Mouse (Mus musculus) lung, postnatal 14 days (tissue): Measurements from ENCODE around the gene Ckap5.
"Not testable (repeated sequence)": the region's sequence is repeated elsewhere in the genome, so short reads cannot be mapped to it uniquely, and the experiment has no call there.

Experiments
- DNase-seq: peaks from one replicate; pipeline ENCODE4 v3.0.0; 2021

Ckap5 gene

GRCm38 (mm10) chr2:91526294-91527146, at the start of gene Ckap5:
TSS of gene Ckap5 (plus strand) at chr2:91526762.
- peak; percentile 89 for DNase-seq

DNA sequence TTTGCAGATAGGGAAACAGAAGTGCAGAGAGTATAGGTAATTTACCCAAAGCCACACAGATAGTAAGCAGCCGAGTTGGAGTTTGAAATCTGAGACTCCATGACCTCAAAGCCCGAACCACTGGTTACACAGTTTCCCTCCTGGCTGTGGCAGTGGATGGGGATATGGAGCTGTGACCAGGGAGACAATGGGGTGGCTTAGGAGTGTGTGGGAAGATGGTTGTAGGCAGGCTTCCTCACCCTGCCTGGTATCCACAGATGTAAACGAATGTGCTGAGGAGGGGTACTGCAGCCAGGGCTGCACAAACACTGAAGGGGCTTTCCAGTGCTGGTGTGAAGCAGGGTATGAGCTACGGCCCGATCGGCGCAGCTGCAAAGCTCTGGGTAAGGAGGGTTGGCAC, 49.7 kb upstream of the Ckap5 start:
- DNase-seq = no peak

- no peak for DNase-seq
Observed at GRCm38 (mm10) chr2:91480399-91480801, 46.2 kb upstream of the Ckap5 start.

- peak; percentile 62 for DNase-seq
Observed at GRCm38 (mm10) chr2:91480805-91481514, 45.6 kb upstream of the Ckap5 start.

- no peak for DNase-seq
Observed at GRCm38 (mm10) chr2:91484698-91485097, 41.9 kb upstream of the Ckap5 start.

DNA sequence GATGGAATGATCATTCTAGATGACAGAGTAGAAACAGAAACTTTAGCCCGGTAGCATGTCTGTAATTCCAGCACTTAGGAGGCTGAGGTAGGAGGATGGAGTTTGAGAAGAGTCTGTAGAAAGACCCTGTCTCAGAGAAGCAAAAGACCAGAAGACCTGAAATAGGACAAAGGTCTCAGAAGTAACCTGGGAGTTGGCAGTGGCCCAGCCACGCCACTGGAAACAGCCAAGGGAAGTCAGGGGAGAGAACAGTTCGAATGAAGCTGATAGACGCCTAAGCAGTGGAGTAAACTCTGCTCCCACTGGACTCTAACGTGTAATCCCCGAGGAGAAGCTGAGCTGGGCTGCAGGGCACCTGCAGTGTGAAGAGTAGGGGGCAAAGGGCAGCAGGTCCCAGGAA, 41.3 kb upstream of the Ckap5 start:
- DNase-seq = no peak

DNA sequence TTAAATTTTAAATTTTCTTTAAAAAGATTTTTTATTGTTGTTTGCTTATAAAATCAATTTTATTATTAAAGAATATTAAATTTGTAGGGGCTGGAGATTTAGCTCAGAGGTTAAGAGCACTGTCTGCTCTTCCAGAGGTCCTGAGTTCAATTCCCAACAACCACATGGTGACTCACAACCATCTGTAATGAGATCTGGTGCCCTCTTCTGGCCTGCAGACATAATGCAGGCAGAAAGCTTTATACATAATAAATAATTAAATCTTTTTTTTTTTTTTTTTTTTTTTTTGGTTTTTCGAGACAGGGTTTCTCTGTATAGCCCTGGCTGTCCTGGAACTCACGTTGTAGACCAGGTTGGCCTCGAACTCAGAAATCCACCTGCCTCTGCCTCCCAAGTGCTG, 39.3 kb upstream of the Ckap5 start:
- DNase-seq = peak; percentile 46

GRCm38 (mm10) chr2:91492071-91492635, 34.4 kb upstream of the Ckap5 start:
- DNase-seq = no peak

GRCm38 (mm10) chr2:91493981-91494380, 32.6 kb upstream of the Ckap5 start:
- no peak for DNase-seq

GRCm38 (mm10) chr2:91498093-91498719, 28.4 kb upstream of the Ckap5 start:
- DNase-seq = no peak

GRCm38 (mm10) chr2:91508076-91508475, 18.5 kb upstream of the Ckap5 start:
- no peak for DNase-seq

- DNase-seq = peak; percentile 31
Observed at GRCm38 (mm10) chr2:91517186-91517585, 9.4 kb upstream of the Ckap5 start.

GRCm38 (mm10) chr2:91527147-91527486, 555 bp downstream of the Ckap5 start:
- no peak for DNase-seq

DNA sequence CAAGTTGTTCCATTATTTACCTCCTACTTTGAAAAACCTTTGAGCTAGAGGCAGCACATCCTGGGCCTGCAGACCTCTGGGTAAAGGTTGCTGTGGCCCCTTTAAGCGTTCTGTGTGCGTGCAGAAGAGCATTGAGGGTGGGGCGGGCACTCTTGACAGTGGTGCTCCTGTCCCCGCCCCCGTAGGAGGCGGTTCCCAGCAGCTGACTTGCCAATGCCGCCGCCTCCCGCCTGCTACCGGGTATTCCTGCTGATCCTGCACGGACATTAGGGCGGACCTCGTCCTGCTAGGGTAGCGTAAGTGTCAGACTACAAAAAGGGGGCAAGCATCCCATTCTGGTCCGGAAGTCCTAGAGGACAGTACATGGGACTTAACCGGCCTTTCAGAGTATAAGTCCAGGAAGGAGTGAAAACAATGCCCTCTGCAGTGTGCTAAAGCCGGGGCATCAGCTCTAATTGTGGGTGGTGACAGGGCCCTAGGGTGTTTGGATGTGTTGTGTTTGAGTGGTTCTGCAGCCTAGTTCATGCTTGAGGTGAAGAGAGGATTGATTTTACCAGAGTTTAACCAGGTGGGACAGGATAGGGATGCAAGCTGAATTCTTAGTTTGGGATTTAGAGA, 11.1 kb downstream of the Ckap5 start:
- peak; percentile 89 for DNase-seq

GRCm38 (mm10) chr2:91568125-91568524, 41.6 kb downstream of the Ckap5 start:
- no peak for DNase-seq

DNA sequence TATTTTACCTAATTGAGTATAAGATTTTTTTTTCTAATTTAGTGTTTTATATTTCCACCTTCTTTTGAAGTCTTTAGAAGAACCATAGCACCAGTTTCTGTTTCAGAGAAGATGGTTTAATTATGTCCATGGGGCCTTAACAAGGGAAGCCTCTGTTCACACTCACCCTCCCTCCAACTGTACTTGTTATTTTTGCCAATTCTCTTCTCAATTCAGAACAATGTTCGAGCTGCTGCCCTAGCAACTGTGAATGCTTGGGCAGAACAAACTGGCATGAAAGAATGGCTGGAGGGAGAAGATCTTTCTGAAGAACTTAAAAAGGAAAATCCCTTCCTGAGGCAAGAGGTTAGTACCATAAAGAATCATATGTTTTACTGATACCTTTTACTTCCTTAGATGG, 54.3 kb downstream of the Ckap5 start:
- no peak for DNase-seq

DNA sequence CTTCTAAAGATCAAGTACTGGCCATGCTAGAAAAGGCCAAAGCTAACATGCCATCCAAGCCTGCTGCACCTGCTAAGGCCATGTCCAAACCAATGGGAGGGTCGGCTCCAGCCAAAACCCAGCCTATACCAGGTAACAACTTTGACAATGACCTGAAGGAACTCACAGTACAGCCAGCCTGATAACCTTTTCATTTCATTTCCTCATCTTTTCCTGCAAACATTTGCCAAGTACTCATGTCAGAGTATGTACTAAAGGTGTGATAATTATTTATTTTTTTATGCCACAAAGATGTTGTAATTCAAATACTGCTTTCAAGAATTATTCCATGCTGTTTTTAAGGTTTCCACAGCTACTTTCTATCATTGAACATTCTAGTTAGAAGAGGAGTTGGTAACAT, 59.7 kb downstream of the Ckap5 start:
- DNase-seq = no peak

DNA sequence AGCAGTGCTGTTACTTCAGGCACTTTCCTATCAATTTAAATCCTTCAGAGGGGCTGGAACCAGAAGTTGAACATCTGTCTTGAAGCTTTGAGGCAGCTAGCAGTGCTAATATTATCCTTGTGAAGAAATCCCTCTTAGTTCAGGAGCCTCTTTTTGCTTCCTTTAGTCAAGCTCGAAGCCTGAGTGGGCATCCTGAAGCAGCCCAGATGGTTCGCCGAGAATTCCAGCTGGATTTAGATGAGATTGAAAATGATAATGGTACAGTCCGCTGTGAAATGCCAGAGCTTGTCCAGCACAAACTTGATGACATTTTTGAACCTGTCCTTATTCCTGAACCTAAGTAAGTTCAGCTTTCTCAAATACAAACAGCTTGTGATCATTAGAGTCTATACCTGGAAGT, 73.9 kb downstream of the Ckap5 start:
- no peak for DNase-seq

GRCm38 (mm10) chr2:91602389-91602788, 75.8 kb downstream of the Ckap5 start:
- no peak for DNase-seq

DNA sequence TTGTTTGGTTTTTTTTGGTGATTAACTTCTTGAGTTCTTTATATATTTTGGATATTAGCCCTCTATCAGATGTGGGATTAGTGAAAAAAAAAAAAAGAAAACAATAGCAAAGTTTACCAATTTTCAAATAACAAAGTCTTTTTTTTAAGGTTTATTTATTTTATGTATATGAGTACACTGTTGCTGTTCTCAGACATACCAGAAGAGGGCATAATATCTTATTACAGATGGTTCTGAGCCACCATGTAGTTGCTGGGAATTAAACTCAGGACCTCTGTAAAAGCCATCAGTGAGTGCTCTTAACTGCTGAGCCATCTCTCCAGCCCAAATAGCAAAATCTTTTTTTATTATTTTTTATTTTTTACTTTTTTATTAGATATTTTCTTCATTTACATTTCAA, 82.8 kb downstream of the Ckap5 start:
- DNase-seq = not testable (repeated sequence)

GRCm38 (mm10) chr2:91622356-91622755, 95.8 kb downstream of the Ckap5 start:
- DNase-seq = no peak

GRCm38 (mm10) chr2:91623366-91623765, 96.8 kb downstream of the Ckap5 start:
- not testable (repeated sequence) for DNase-seq

DNA sequence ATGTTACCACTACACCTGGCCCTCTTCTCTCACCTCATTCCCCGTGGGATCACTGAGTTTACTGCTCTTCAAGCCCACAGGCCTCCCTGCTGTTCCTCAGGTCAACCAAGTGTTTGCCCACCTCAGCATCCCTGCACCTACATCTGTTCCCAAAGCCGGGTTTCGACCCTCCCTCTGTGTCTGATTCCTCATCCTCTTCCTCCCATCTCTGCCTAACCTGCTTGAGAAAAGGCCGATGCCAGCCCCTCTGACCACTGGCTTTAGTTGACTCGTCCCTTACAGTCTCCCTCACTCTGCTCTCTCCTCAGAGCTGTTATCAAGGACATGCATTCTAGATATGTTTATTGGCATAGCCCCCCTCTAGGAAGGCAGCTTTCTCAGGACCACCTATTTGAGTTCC, 100.9 kb downstream of the Ckap5 start:
- no peak for DNase-seq
